Mouse (Mus musculus) heart, postnatal 0 days (tissue): Measurements from ENCODE around the gene Pcna.

Experiments
- CTCF ChIP-seq: IDR thresholded peaks from 2 replicates; pipeline ENCODE4 v1.5.1; 2016; ENCODE audit warnings: antibody characterized with exemption, control low read depth, low read depth
- EP300 ChIP-seq: IDR thresholded peaks from 2 replicates; pipeline ENCODE4 v1.6.1; 2016; ENCODE audit warnings: antibody characterized with exemption, low read depth

DNA sequence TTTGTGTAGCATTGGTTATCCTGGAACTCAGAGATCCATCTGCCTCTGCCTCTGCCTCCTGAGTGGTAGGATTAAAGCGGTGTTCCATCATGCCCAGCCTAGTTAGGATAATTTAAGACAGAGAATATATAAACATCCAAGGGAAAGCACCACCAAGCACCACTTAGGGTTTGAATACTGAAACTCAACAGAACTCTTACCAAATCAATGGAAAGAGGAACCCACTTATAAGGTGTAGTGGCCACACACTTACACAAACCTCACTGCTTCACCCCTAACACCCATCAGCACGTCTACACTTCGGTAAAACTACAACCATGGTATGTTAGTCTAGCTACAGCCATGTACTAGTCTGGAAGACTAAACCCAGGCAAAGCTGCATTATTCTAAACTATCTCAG lies 9.7 kb downstream of the Pcna start:
- no peak for TF ChIP-seq CTCF
- no peak for TF ChIP-seq EP300
